Mouse (Mus musculus) ES-E14 (cell line): ENCODE measurements around the gene Gm20532.

Source experiments
- CHD2 ChIP-seq: IDR thresholded peaks from 2 replicates; pipeline ENCODE4 v1.6.1; 2014; ENCODE audit warnings: mild to moderate bottlenecking, low read depth, low read length, inconsistent platforms
- HCFC1 ChIP-seq: IDR thresholded peaks from 2 replicates; pipeline ENCODE4 v1.6.1; 2012; ENCODE audit warnings: low read length, inconsistent platforms, borderline replicate concordance; ENCODE audit not compliant: insufficient read depth
- MAFK ChIP-seq: IDR thresholded peaks from 2 replicates; pipeline ENCODE4 v1.6.1; 2014; ENCODE audit warnings: mild to moderate bottlenecking, low read depth, low read length, inconsistent platforms; ENCODE audit not compliant: insufficient read depth

- TF ChIP-seq CHD2 (no peak), HCFC1 (no peak), MAFK (no peak)
These were observed 14.6 kb upstream of the Gm20532 start for GRCm38 (mm10) chr2:26571826-26572225.
